9 mouse cellular contexts compared by ENCODE assay signal in genomic region chr7:129256621-129257373, GRCm38 (mm10). TPM values are rescaled to one million over a fixed set of nuclear protein-coding genes. Genes with fewer than 3 reads are reported as not detected.
DNase-seq lines count a peak whose midpoint lies in the region; ATAC-seq lines count a peak whose summit lies in the region.
"Had no signal": no experiment of that assay in that cellular context is flagged by ENCODE, and none has a peak within 500 bp of the region (broad histone marks: within the 10 kb centered on the region; RNA-seq: fewer than 3 reads in every experiment).

Plpp4 (plus strand) TSS chr7:129257031.

- H3K9ac ChIP-seq in intestine, embryonic 14.5 days (ENCODE audit: low read length): 0 out of 2 replicates have a peak within 1 kb of the TSS, but pooled peaks have one; percentile 14
- no peak within 1 kb of the TSS for H3K9ac ChIP-seq in liver, embryonic 12.5 days

- ATAC-seq in frontal cortex, adult (ENCODE audit: low TSS enrichment): peak; percentile 78; the same call in 1 of the 2 replicates
- ATAC-seq in intestine, embryonic 14.5 days (replicated peaks; ENCODE audit: low FRiP score, low TSS enrichment, low read depth): peak; percentile 84
- ATAC-seq in liver, embryonic 12.5 days: no peak

- under 1% methylated on average over 61 of the region's 66 CpGs for WGBS in intestine, embryonic 14.5 days
- WGBS in liver, embryonic 12.5 days (ENCODE audit: insufficient replicate concordance): 3% methylated on average over 65 of the region's 66 CpGs

- no peaks in the 10 kb centered on the region for H3K4me1 ChIP-seq in intestine, embryonic 14.5 days (replicated peaks; ENCODE audit: control insufficient read depth, insufficient read depth, low read length)
- H3K4me1 ChIP-seq in liver, embryonic 12.5 days: no peaks in the 10 kb centered on the region

- no peaks in the 10 kb centered on the region for H3K36me3 ChIP-seq in intestine, embryonic 14.5 days (ENCODE audit: control insufficient read depth, insufficient read depth, low read length)
- H3K36me3 ChIP-seq in liver, embryonic 12.5 days: no peaks in the 10 kb centered on the region

- H3K4me3 ChIP-seq in intestine, embryonic 14.5 days (ENCODE audit: low read depth, low read length): peak within 1 kb of the TSS; percentile 39
- H3K4me3 ChIP-seq in liver, embryonic 12.5 days: peak within 1 kb of the TSS; percentile 33

- H3K27me3 ChIP-seq in intestine, embryonic 14.5 days (replicated peaks; ENCODE audit: control insufficient read depth, insufficient read depth, low read length): peaks cover 40% of the 10 kb centered on the region
- H3K27me3 ChIP-seq in liver, embryonic 12.5 days (replicated peaks): peaks cover 42% of the 10 kb centered on the region

- peak; percentile 33 to 35 for DNase-seq in cerebellum, postnatal 4 days (ENCODE audit: low spot score in 2 of 2)
- DNase-seq in cerebellum, adult 18-20 months: no peak
- DNase-seq in ZHBTc4 (ENCODE audit: low read depth, low spot score): peak; percentile 62
- peak; percentile 76 for DNase-seq in intestine, embryonic 14.5 days (ENCODE audit: low spot score)
- DNase-seq in right cerebral cortex, adult 18-20 months: peak; percentile 48
- DNase-seq in thymus, postnatal 36 days: no peak

- peak within 1 kb of the TSS; percentile 80 for H3K4me2 ChIP-seq in intestine, embryonic 14.5 days (ENCODE audit: low read length)
- H3K4me2 ChIP-seq in liver, embryonic 12.5 days: peak within 1 kb of the TSS; percentile 54

- no peak within 1 kb of the TSS for H3K27ac ChIP-seq in intestine, embryonic 14.5 days (ENCODE audit: low read depth)
- H3K27ac ChIP-seq in liver, embryonic 12.5 days: no peak within 1 kb of the TSS

- no peaks in the 10 kb centered on the region for H3K9me3 ChIP-seq in intestine, embryonic 14.5 days (ENCODE audit: control insufficient read depth, low read length)
- H3K9me3 ChIP-seq in liver, embryonic 12.5 days (replicated peaks): no peaks in the 10 kb centered on the region

RNA-seq across cellular contexts. Expression of gene Plpp4, which starts in this region (rescaled TPM):
- polyA plus RNA-seq in intestine, embryonic 14.5 days (2014; fragmentation: Nextera tagmentation; extraction: Ambion mirVana): 0.28 and 0.31 TPM in 2 replicates
- polyA plus RNA-seq in liver, embryonic 12.5 days (2016; fragmentation: Nextera tagmentation; extraction: Ambion mirVana): 0.31 TPM in 1 of 2 replicates, not detected in the other
- polyA plus RNA-seq: C2C12 had no signal

Comparison
In these comparisons a context has a peak if more than half of its experiments do, and no peak if none do; other contexts are left out.
1. DNase-seq: peak in cerebellum, postnatal 4 days (2 of 2), ZHBTc4 (single experiment) and right cerebral cortex, adult 18-20 months (single experiment); none in cerebellum, adult 18-20 months (0 of 2) and thymus, postnatal 36 days (0 of 2).
2. Peak in DNase-seq, ATAC-seq, H3K4me3 ChIP-seq, H3K9ac ChIP-seq and H3K4me2 ChIP-seq in intestine, embryonic 14.5 days; RNA of the gene not detected or under 1 TPM.